Mouse (Mus musculus) kidney, embryonic 14.5 days (tissue): ENCODE data around the gene Vav3. TPM values are rescaled to one million over a fixed set of nuclear protein-coding genes. Genes with fewer than 3 reads are reported as not detected.

ENCODE experiments used
- ATAC-seq: fragments of 200-750 bp; cut with Nextera tagmentation; 2 replicates; pipeline ENCODE4 v1.8.0; 2017; ENCODE audit warnings: moderate number of reproducible peaks, mild to moderate bottlenecking, moderate TSS enrichment, moderate library complexity; ENCODE audit not compliant: low FRiP score, low TSS enrichment
- H3K27ac ChIP-seq: fragments of 300-500 bp; sonication (generic); 2 replicates; pipeline ENCODE4 v1.5.1; 2014; ENCODE audit warnings: low read depth, mild to moderate bottlenecking, low read length, moderate library complexity, mixed read lengths
- H3K27me3 ChIP-seq: fragments of 300-500 bp; sonication (generic); 2 replicates; pipeline ENCODE4 v1.6.1; 2014; ENCODE audit warnings: mild to moderate bottlenecking, low read length; ENCODE audit not compliant: control insufficient read depth, insufficient read depth
- H3K36me3 ChIP-seq: fragments of 300-500 bp; sonication (generic); 2 replicates; pipeline ENCODE4 v1.6.1; 2014; ENCODE audit warnings: low read length, mixed read lengths; ENCODE audit not compliant: control insufficient read depth, insufficient read depth
- H3K4me1 ChIP-seq: fragments of 300-500 bp; sonication (generic); 2 replicates; pipeline ENCODE4 v1.6.1; 2014; ENCODE audit warnings: low read length, mixed read lengths; ENCODE audit not compliant: control insufficient read depth, insufficient read depth
- H3K4me2 ChIP-seq: fragments of 300-500 bp; sonication (generic); replicated peaks from 2 replicates; pipeline ENCODE4 v1.6.1; 2014; ENCODE audit warnings: low read depth, mild to moderate bottlenecking, low read length
- H3K4me3 ChIP-seq: fragments of 300-500 bp; sonication (generic); 2 replicates; pipeline ENCODE4 v1.5.1; 2014; ENCODE audit warnings: mild to moderate bottlenecking, low read length
- H3K9ac ChIP-seq: fragments of 300-500 bp; sonication (generic); 2 replicates; pipeline ENCODE4 v1.6.1; 2014; ENCODE audit warnings: low read depth, mild to moderate bottlenecking, low read length, moderate library complexity
- H3K9me3 ChIP-seq: fragments of 300-500 bp; sonication (generic); 2 replicates; pipeline ENCODE4 v1.6.1; 2016; ENCODE audit warnings: low read length; ENCODE audit not compliant: control insufficient read depth
- WGBS: fragments of 180-500 bp; shearing (Covaris S2); extraction: QIAGEN DNeasy Blood & Tissue Kit; methylation state at CpG from one replicate; pipeline ENCODE4 v1.1.7; 2014; 5-methylcytosine and 5-hydroxymethylcytosine counted together
- polyA plus RNA-seq: library from polyadenylated mRNA; unstranded; fragments of >200 nt; fragmentation: Nextera tagmentation; extraction: Ambion mirVana; gene quantifications from 2 replicates; pipeline ENCODE4 v1.2.1, GENCODE M21; 2014

Vav3 gene
- polyA plus RNA-seq, 1 experiment from 2014 or later: 25.7 TPM

GRCm38 (mm10) chr3:109671716-109672115, 331.3 kb downstream of the Vav3 start:
- Histone ChIP-seq H3K27me3 (no peaks in the 10 kb centered on the region), H3K9ac (no peak overlapping the region), H3K4me3 (no peak overlapping the region), H3K36me3 (no peaks in the 10 kb centered on the region), H3K4me1 (no peaks in the 10 kb centered on the region), H3K27ac (no peak overlapping the region), H3K4me2 (no peak overlapping the region), H3K9me3 (no peaks in the 10 kb centered on the region)
- ATAC-seq: no peak
- 92% methylated on average over 4 of the region's 4 CpGs for WGBS

DNA sequence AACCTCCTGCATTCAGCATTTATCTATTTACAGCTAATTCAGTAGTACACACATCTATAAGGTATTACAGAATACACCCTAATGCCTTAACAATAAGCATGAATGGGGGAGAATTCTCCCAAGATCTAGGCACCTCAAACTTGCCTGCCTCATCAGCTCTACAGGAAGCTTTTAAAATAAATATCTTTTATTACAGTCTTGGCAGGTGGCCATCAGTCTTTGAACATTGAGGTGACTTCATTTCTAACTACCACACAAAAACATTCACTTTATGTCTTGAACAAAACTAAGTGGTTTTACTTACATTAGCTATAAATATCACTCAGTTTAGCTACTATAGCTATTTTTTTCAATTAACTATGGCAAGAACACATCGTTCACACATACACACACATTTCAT, 332.5 kb downstream of the Vav3 start:
- Histone ChIP-seq H3K4me3 (no peak overlapping the region), H3K9ac (no peak overlapping the region), H3K27me3 (no peaks in the 10 kb centered on the region), H3K27ac (no peak overlapping the region), H3K4me1 (no peaks in the 10 kb centered on the region), H3K4me2 (no peak overlapping the region), H3K36me3 (no peaks in the 10 kb centered on the region), H3K9me3 (no peaks in the 10 kb centered on the region)
- WGBS: 72% methylated on average over 1 of the region's 1 CpGs
- ATAC-seq: no peak

DNA sequence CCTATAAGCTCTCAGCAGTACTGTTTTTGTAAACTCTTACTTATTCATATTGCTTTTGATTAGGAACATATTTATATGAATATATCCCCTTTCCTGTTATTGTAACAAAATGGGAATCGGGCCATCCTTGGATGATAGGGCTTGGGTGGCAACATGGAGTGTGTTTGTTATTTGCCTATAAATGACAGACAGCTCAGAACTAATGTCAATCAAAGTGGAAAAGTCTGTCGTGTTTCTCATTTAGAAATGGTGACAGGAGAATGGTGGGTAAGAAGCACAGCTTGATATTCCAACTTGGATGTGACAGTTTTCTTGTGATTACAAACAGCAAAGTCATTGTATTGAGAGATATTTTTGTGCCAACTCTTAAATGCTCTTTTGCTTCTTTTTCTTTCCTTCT, 339.8 kb downstream of the Vav3 start:
- Histone ChIP-seq H3K27me3 (no peaks in the 10 kb centered on the region), H3K9me3 (no peaks in the 10 kb centered on the region), H3K36me3 (no peaks in the 10 kb centered on the region), H3K4me2 (no peak overlapping the region), H3K4me3 (no peak overlapping the region), H3K4me1 (no peaks in the 10 kb centered on the region), H3K27ac (no peak overlapping the region), H3K9ac (no peak overlapping the region)
- no peak for ATAC-seq
- 83% methylated on average over 2 of the region's 2 CpGs for WGBS

DNA sequence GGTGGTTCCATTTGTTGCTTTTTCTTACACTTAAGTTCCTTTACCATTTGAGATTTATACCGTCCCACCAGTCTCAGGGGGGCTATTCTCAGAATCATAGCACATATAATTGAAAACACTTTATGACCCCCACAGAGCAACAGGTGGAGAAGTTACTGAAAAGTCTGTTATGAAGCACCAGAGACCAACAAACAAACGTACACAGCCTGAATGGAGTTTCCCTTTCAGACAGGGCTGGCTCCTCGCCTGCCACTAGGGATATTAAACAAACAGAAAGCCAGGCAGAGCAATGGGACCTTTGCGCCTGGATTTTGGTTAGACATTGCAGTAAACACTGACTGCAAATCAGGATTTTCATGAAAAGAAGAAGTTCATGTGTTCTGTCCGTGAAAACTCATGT, 341.4 kb downstream of the Vav3 start:
- Histone ChIP-seq H3K4me1 (no peaks in the 10 kb centered on the region), H3K36me3 (no peaks in the 10 kb centered on the region), H3K27ac (no peak overlapping the region), H3K4me3 (no peak overlapping the region), H3K27me3 (no peaks in the 10 kb centered on the region), H3K4me2 (no peak overlapping the region), H3K9me3 (no peaks in the 10 kb centered on the region), H3K9ac (no peak overlapping the region)
- no peak for ATAC-seq
- 80% methylated on average over 5 of the region's 5 CpGs for WGBS

GRCm38 (mm10) chr3:109683608-109684295, 343.3 kb downstream of the Vav3 start:
- no peaks in the 10 kb centered on the region for H3K4me1 ChIP-seq
- H3K9ac ChIP-seq: no peak overlapping the region
- no peaks in the 10 kb centered on the region for H3K9me3 ChIP-seq
- no peak overlapping the region for H3K27ac ChIP-seq
- no peak for ATAC-seq
- no peak overlapping the region for H3K4me2 ChIP-seq
- no peaks in the 10 kb centered on the region for H3K36me3 ChIP-seq
- no peak overlapping the region for H3K4me3 ChIP-seq
- WGBS: 79% methylated on average over 5 of the region's 5 CpGs
- H3K27me3 ChIP-seq: no peaks in the 10 kb centered on the region

GRCm38 (mm10) chr3:109690566-109690965, 350.1 kb downstream of the Vav3 start:
- ATAC-seq: no peak

GRCm38 (mm10) chr3:109692613-109693012, 352.2 kb downstream of the Vav3 start:
- no peaks in the 10 kb centered on the region for H3K36me3 ChIP-seq
- H3K9me3 ChIP-seq: no peaks in the 10 kb centered on the region
- H3K4me1 ChIP-seq: no peaks in the 10 kb centered on the region
- no peaks in the 10 kb centered on the region for H3K27me3 ChIP-seq
- H3K9ac ChIP-seq: no peak overlapping the region
- no peak for ATAC-seq
- 87% methylated on average over 3 of the region's 3 CpGs for WGBS
- no peak overlapping the region for H3K27ac ChIP-seq
- no peak overlapping the region for H3K4me2 ChIP-seq
- H3K4me3 ChIP-seq: no peak overlapping the region

More at GRCm38 (mm10) chr3:109690566-109690965, 350.1 kb downstream of the Vav3 start:
- no peak overlapping the region for H3K9ac ChIP-seq
- no peaks in the 10 kb centered on the region for H3K36me3 ChIP-seq
- no peaks in the 10 kb centered on the region for H3K27me3 ChIP-seq
- H3K4me3 ChIP-seq: no peak overlapping the region
- no peaks in the 10 kb centered on the region for H3K4me1 ChIP-seq
- no peak overlapping the region for H3K27ac ChIP-seq
- no peak overlapping the region for H3K4me2 ChIP-seq
- 65% methylated on average over 2 of the region's 2 CpGs for WGBS
- H3K9me3 ChIP-seq: no peaks in the 10 kb centered on the region

GRCm38 (mm10) chr3:109701301-109701700, 360.8 kb downstream of the Vav3 start:
- Histone ChIP-seq H3K9ac (no peak overlapping the region), H3K4me2 (no peak overlapping the region), H3K27ac (no peak overlapping the region), H3K36me3 (no peaks in the 10 kb centered on the region), H3K4me1 (no peaks in the 10 kb centered on the region), H3K9me3 (no peaks in the 10 kb centered on the region), H3K27me3 (no peaks in the 10 kb centered on the region), H3K4me3 (no peak overlapping the region)
- no peak for ATAC-seq
- 67% methylated on average over 1 of the region's 1 CpGs for WGBS

DNA sequence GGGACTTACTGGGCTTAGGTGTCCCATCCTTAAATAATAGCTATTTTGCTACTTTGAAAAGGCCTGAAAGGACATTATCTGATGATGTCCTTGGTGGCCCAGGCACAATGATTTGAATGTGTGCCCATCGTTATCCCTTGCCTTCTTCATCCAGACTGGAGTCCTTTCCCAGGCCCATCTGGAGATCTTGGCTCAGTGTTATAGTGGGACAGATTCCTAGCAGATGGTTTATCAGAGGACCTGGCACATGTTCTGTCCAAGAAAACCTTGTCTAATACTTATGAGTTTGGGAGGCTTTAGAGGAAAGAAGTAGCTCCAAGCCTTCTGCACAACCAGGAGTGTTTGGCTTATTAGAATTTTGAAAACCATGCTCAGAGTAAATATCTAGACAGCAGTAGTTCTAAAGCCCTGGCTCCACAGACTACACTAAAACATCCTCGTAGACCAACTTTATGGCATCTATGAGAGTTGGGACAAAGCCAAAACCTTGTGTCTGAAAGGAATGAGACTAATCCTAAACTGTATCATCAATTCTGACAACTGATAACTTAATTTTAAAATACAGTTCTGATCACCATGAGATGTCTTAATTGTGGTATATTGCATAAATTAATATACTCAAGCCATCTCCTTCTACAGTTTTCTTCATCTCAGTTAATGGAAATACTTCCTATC, 367.5 kb downstream of the Vav3 start:
- no peaks in the 10 kb centered on the region for H3K4me1 ChIP-seq
- H3K36me3 ChIP-seq: no peaks in the 10 kb centered on the region
- no peak overlapping the region for H3K4me3 ChIP-seq
- H3K4me2 ChIP-seq: no peak overlapping the region
- no peak overlapping the region for H3K9ac ChIP-seq
- no peak for ATAC-seq
- H3K9me3 ChIP-seq: no peaks in the 10 kb centered on the region
- H3K27ac ChIP-seq: no peak overlapping the region
- WGBS: 90% methylated on average over 2 of the region's 2 CpGs
- H3K27me3 ChIP-seq: no peaks in the 10 kb centered on the region
